Mouse (Mus musculus) CH12.LX (cell line): ENCODE data around the gene Meaf6. TPM values are rescaled to one million over a fixed set of nuclear protein-coding genes. Genes with fewer than 3 reads are reported as not detected.

Experiments
- DNase-seq: peaks from one replicate; pipeline ENCODE4 v3.0.0-alpha.2; 2013; ENCODE audit errors: extremely low read depth
- H3K27ac ChIP-seq: 2 replicates; pipeline ENCODE4 v1.5.1; 2012; ENCODE audit warnings: low read depth, mild to moderate bottlenecking, control low read depth, moderate library complexity; ENCODE audit not compliant: insufficient read depth
- H3K27me3 ChIP-seq: replicated peaks from 2 replicates; pipeline ENCODE3; 2012; ENCODE audit warnings: inconsistent platforms
- H3K36me3 ChIP-seq, 2 experiments: replicated peaks in 1 of 2; 2 replicates each; pipeline versions ENCODE3 to v1.6.1; 2012; ENCODE audit warnings: inconsistent platforms in 1 of 2, low read length in 1 of 2, mild to moderate bottlenecking in 1 of 2, mixed read lengths in 1 of 2, moderate library complexity in 1 of 2; ENCODE audit not compliant: control insufficient read depth in 1 of 2, insufficient read depth in 1 of 2
- H3K4me1 ChIP-seq, 2 experiments: 2 replicates each; pipeline ENCODE4 v1.6.1; 2012; ENCODE audit warnings: inconsistent platforms in 1 of 2, moderate library complexity in 1 of 2; ENCODE audit not compliant: insufficient read depth in 2 of 2, control insufficient read depth in 1 of 2
- H3K4me2 ChIP-seq: 2 replicates; pipeline ENCODE4 v1.6.1; 2012; ENCODE audit warnings: low read depth, mild to moderate bottlenecking, control low read depth; ENCODE audit not compliant: poor library complexity, insufficient read depth, severe bottlenecking
- H3K4me3 ChIP-seq, 3 experiments: fragments of 150-350 bp in 1 of 3; sonication (generic) in 1 of 3; replicated peaks in 1 of 3; 2 replicates each; pipeline versions ENCODE3 to v1.5.1; 2011 to 2012; ENCODE audit warnings: low read depth in 2 of 3, low read length in 2 of 3, mild to moderate bottlenecking in 2 of 3, moderate library complexity in 2 of 3, control low read depth in 1 of 3, improper control_type of control experiment in 1 of 3, inconsistent platforms in 1 of 3, mixed read lengths in 1 of 3; ENCODE audit not compliant: poor library complexity in 1 of 3
- H3K79me2 ChIP-seq: replicated peaks from 2 replicates; pipeline ENCODE4 v1.6.1; 2012; ENCODE audit warnings: mild to moderate bottlenecking, moderate library complexity; ENCODE audit not compliant: control insufficient read depth, poor library complexity, insufficient read depth, severe bottlenecking; ENCODE audit errors: extremely low read depth
- H3K9ac ChIP-seq: 2 replicates; pipeline ENCODE4 v1.6.1; 2012; ENCODE audit warnings: low read depth, mild to moderate bottlenecking, control low read depth, moderate library complexity; ENCODE audit not compliant: insufficient read depth
- H3K9me3 ChIP-seq: replicated peaks from 2 replicates; pipeline ENCODE3; 2012; ENCODE audit warnings: low read length, inconsistent platforms, mixed read lengths
- BHLHE40 ChIP-seq: IDR thresholded peaks from 2 replicates; pipeline ENCODE4 v1.6.1; 2011; ENCODE audit warnings: mild to moderate bottlenecking, low read depth, low read length, improper control_type of control experiment
- CTCF ChIP-seq, 2 experiments: IDR thresholded peaks in 1 of 2; conservative IDR thresholded peaks in 1 of 2; 2 replicates each; pipeline ENCODE4 v1.5.1; 2011 to 2012; ENCODE audit warnings: low read depth in 2 of 2, low read length in 2 of 2, improper control_type of control experiment in 1 of 2, inconsistent platforms in 1 of 2, mild to moderate bottlenecking in 1 of 2, moderate library complexity in 1 of 2
- E2F4 ChIP-seq: IDR thresholded peaks from 2 replicates; pipeline ENCODE4 v1.6.1; 2011; ENCODE audit warnings: low read depth, low read length, improper control_type of control experiment; ENCODE audit not compliant: insufficient replicate concordance
- IRF4 ChIP-seq: IDR thresholded peaks from 2 replicates; pipeline ENCODE4 v1.6.1; 2014; ENCODE audit warnings: low read depth, mild to moderate bottlenecking, inconsistent platforms, low read length, improper control_type of control experiment
- MAFK ChIP-seq: IDR thresholded peaks from 2 replicates; pipeline ENCODE4 v1.6.1; 2011; ENCODE audit warnings: low read length, improper control_type of control experiment; ENCODE audit not compliant: insufficient replicate concordance
- MAZ ChIP-seq: IDR thresholded peaks from 2 replicates; pipeline ENCODE4 v1.6.1; 2012; ENCODE audit warnings: low read depth, mild to moderate bottlenecking, inconsistent platforms, low read length, improper control_type of control experiment, moderate library complexity
- MXI1 ChIP-seq: IDR thresholded peaks from 2 replicates; pipeline ENCODE4 v1.6.1; 2011; ENCODE audit warnings: mild to moderate bottlenecking, low read depth, low read length, improper control_type of control experiment
- MYC ChIP-seq: IDR thresholded peaks from 2 replicates; pipeline ENCODE4 v1.6.1; 2011; ENCODE audit warnings: low read depth, mild to moderate bottlenecking, improper control_type of control experiment, low read length
- PAX5 ChIP-seq: IDR thresholded peaks from 2 replicates; pipeline ENCODE4 v1.6.1; 2012; ENCODE audit warnings: low read length, inconsistent platforms, mixed read lengths
- POLR2AphosphoS2 ChIP-seq: IDR thresholded peaks from 2 replicates; pipeline ENCODE4 v1.6.1; 2011; ENCODE audit warnings: low read depth, low read length, improper control_type of control experiment
- RCOR1 ChIP-seq: conservative IDR thresholded peaks from 2 replicates; pipeline ENCODE4 v1.6.1; 2012; ENCODE audit warnings: low read depth, mild to moderate bottlenecking, inconsistent platforms, low read length, improper control_type of control experiment
- SIN3A ChIP-seq: IDR thresholded peaks from 2 replicates; pipeline ENCODE4 v1.6.1; 2012; ENCODE audit warnings: low read length, improper control_type of control experiment, inconsistent platforms
- TCF12 ChIP-seq: IDR thresholded peaks from 2 replicates; pipeline ENCODE4 v1.6.1; 2014; ENCODE audit warnings: low read depth, mild to moderate bottlenecking, inconsistent platforms, low read length, improper control_type of control experiment
- UBTF ChIP-seq: IDR thresholded peaks from 2 replicates; pipeline ENCODE4 v1.6.1; 2012; ENCODE audit warnings: low read depth, mild to moderate bottlenecking, inconsistent platforms, low read length, improper control_type of control experiment, moderate library complexity
- USF2 ChIP-seq: conservative IDR thresholded peaks from 2 replicates; pipeline ENCODE4 v1.6.1; 2011; ENCODE audit warnings: low read depth, low read length, improper control_type of control experiment
- ZC3H11A ChIP-seq: IDR thresholded peaks from 2 replicates; pipeline ENCODE4 v1.6.1; 2012; ENCODE audit warnings: low read depth, mild to moderate bottlenecking, inconsistent platforms, low read length, improper control_type of control experiment
- ZKSCAN1 ChIP-seq: IDR thresholded peaks from 2 replicates; pipeline ENCODE4 v1.6.1; 2012; ENCODE audit warnings: low read depth, inconsistent platforms, low read length, improper control_type of control experiment, borderline replicate concordance
- ZNF384 ChIP-seq: IDR thresholded peaks from 2 replicates; pipeline ENCODE4 v1.6.1; 2012; ENCODE audit warnings: low read depth, low read length, improper control_type of control experiment, inconsistent platforms
- dilution Hi-C: fragments of 300-500 bp; cut with MboI; formaldehyde crosslinking; loops from 2 replicates; pipeline ENCODE4 v1.14.3; 2020; ENCODE audit warnings: low sequenced_read_pairs; ENCODE audit not compliant: extremely low pct_unique_long_range_greater_than_20kb, extremely low pct_ligation_motif_present
- in situ Hi-C: fragments of 300-500 bp; cut with MboI; formaldehyde crosslinking; loops from 3 replicates; pipeline ENCODE4 v1.14.3; 2019; ENCODE audit warnings: low sequenced_read_pairs, low pct_ligation_motif_present, low pct_unique_long_range_greater_than_20kb, mixed read lengths
- polyA plus RNA-seq: library from polyadenylated mRNA; unstranded; fragments of >175 nt; gene quantifications from 2 replicates; pipeline ENCODE4 v1.2.1, GENCODE M21; 2012; ENCODE audit warnings: low read depth; ENCODE audit not compliant: insufficient read length
- total RNA-seq, 2 experiments: library from RNA; depleted of rRNA; stranded (reverse); fragments of 300-350 nt in 1 of 2; fragments of >200 nt in 1 of 2; gene quantifications; 2 replicates each; pipeline ENCODE4 v1.2.3; 2012 to 2014

Meaf6 gene
- total and polyA plus RNA-seq, 3 experiments, result 26.4 to 52.8 (median 29.3) TPM

GRCm38 (mm10) chr4:125152469-125152868 lies 67.5 kb downstream of the Meaf6 start:
- DNase-seq, result no peak
- no peak for TF ChIP-seq MXI1
- no peak for TF ChIP-seq IRF4
- no peak for TF ChIP-seq MAFK
- no peak for TF ChIP-seq RCOR1
- no peak for TF ChIP-seq ZNF384
- TF ChIP-seq UBTF, result no peak
- no peak for TF ChIP-seq ZKSCAN1
- TF ChIP-seq ZC3H11A, result no peak
- no peak for TF ChIP-seq PAX5
- TF ChIP-seq MAZ, result no peak
- TF ChIP-seq POLR2AphosphoS2, result no peak
- no peak for TF ChIP-seq SIN3A
- no peak for TF ChIP-seq BHLHE40
- no peak for TF ChIP-seq E2F4
- no peak for TF ChIP-seq TCF12
- TF ChIP-seq USF2, result no peak
- Histone ChIP-seq H3K27ac (no peak overlapping the region), H3K4me3 (no peak overlapping the region), H3K9me3 (peaks cover 11% of the 10 kb centered on the region), H3K36me3 (no peaks in the 10 kb centered on the region), H3K27me3 (peaks cover 72% of the 10 kb centered on the region), H3K9ac (no peak overlapping the region), H3K4me2 (no peak overlapping the region), H3K79me2 (no peaks in the 10 kb centered on the region), H3K4me1 (peaks cover 0 to 8% of the 10 kb centered on the region in 2 experiments; a peak in 3 of 4 replicates)
- dilution Hi-C loops (no loop called here), in situ Hi-C loops (loop anchor here (25.0 kb wide), 1 partner anchor 810 kb away; no protein-coding TSS in a partner anchor)

GRCm38 (mm10) chr4:125153659-125154241 lies 68.8 kb downstream of the Meaf6 start:
- H3K4me3 ChIP-seq, result no peak overlapping the region
- in situ Hi-C loops, result loop anchor here (25.0 kb wide), 1 partner anchor 809 kb away; no protein-coding TSS in a partner anchor

More at GRCm38 (mm10) chr4:125153659-125154241, 68.8 kb downstream of the Meaf6 start:
- Histone ChIP-seq H3K9me3 (peaks cover under 1% of the 10 kb centered on the region), H3K27me3 (peaks cover 75% of the 10 kb centered on the region)
- DNase-seq, result no peak
- TF ChIP-seq CTCF (conservative IDR thresholded peaks at IDR 0.05 in 1 of 2, IDR thresholded peaks at IDR 0.05 in 1 of 2; ENCODE audit: low read depth in 2 of 2, low read length in 2 of 2) (peak in 1 of 2 experiments; percentile 46; a peak in 2 of 4 replicates), SIN3A (no peak), MYC (no peak)
- TF ChIP-seq, all 38 proteins: peak for 1
- no peaks in the 10 kb centered on the region for H3K36me3 ChIP-seq
- H3K4me2 ChIP-seq, result no peak overlapping the region
- H3K27ac ChIP-seq, result no peak overlapping the region
- no peak overlapping the region for H3K9ac ChIP-seq
- dilution Hi-C loops, result no loop called here
- peaks cover 0 to 8% of the 10 kb centered on the region in 2 experiments; a peak in 3 of 4 replicates for H3K4me1 ChIP-seq
- H3K79me2 ChIP-seq, result no peaks in the 10 kb centered on the region
